Mouse (Mus musculus) adrenal gland (tissue): Measurements from ENCODE around the gene Vash2.

Source experiments
- intact Hi-C: fragments of 180-260 bp; cut with DNase I; formaldehyde crosslinking; loops from one replicate; pipeline ENCODE4 v1.15.1; 2025

Gene Vash2

DNA sequence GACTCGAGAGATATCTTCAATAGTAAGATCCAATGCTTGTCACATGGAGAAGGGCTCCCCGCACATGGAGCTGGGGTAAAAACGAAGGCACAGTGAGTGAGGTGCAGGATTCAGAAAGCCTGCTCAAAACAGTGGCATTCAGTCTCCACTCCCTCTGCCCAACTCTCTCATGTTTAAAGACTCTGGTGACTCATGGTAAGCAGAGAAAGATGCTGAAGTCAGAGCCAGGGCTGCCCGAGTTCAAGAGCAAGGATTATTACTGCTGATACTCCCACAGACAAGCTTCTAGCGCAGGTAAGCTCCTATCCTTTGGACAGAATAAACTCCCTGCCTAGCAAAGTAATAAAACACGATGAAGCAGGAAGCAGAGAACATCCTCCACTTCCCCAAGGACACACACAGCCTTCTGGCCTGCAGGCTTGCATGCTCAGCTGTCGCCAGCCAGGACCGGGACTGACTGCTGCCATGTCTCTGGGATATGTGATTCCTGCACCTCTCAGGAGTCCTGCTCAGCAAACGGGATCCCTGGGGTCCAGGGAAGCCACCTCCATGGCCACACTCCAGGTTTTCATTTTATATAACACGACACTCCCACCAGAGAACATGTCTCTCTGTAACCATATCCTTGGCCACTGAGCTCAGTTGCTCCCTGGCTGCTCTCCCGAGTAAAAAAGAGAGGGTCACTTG is 2.1 kb downstream of the Vash2 start:
- intact Hi-C loops: no loop called here

DNA sequence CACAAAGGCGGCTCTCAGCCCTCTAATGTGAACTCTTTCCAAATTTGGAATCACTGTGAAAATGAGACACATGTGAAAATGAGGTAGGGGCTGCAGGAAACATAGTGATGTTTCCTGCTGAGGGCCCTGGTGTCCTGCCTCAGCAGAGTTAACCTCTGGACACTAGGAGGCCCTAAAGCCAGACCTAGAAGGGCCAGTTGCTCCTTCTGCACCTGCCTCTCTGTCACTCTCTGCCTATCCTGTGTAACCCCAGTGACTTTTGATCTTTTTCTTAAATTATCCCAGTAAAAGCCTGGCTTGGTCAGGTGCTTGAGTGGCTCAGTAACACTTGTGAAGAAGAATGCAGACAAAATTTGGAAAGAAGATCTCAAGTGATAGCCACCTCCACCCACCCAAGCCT is 4.3 kb downstream of the Vash2 start:
- intact Hi-C loops: no loop called here

DNA sequence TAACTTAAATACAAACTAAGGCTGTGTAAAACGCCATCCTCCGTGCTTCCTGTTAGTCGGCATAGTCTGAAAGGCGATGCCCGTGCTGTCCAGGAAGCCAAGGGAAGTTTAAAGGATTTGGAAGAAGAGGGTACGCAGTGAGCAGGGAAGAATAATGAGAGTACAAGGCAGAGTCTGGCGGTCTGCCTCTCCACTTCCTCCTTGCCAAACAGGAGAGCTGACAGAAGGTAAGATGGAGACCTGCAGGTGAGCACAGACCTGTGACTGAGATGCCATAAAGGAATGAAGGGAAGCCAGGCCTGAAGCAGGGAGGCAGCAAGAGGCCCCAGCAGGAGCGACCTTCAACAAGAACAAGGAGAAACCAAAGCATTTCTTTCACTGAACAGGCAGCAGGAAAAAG is 4.9 kb downstream of the Vash2 start:
- intact Hi-C loops: no loop called here

DNA sequence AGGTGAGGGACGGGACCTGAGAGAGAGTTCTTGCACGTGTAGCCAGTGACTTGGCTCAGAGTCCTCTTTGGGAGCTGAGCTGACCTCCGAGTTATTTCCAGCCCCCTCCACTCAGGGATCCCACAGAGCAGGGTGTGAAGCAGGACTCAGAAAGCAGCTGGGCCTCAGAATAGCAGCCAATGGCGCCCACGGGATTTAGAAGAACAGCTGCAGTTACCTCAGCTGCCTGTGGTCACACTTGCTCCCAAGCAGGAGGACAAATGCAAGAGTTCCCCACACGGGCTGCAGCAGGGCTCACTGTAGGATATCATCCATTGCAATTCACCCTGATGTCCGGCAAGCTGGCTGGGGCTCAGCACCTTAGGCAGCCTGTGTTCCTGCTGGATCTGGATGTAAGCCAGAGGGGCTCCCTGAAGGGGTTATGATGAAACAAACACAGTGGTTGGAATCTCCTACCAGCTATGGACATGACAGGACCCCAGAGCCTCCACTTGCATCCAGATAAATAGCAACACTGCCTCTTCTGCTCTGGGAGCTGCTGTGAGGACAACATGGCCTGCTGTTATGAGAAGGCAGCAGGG is 6.4 kb downstream of the Vash2 start:
- intact Hi-C loops: no loop called here

DNA sequence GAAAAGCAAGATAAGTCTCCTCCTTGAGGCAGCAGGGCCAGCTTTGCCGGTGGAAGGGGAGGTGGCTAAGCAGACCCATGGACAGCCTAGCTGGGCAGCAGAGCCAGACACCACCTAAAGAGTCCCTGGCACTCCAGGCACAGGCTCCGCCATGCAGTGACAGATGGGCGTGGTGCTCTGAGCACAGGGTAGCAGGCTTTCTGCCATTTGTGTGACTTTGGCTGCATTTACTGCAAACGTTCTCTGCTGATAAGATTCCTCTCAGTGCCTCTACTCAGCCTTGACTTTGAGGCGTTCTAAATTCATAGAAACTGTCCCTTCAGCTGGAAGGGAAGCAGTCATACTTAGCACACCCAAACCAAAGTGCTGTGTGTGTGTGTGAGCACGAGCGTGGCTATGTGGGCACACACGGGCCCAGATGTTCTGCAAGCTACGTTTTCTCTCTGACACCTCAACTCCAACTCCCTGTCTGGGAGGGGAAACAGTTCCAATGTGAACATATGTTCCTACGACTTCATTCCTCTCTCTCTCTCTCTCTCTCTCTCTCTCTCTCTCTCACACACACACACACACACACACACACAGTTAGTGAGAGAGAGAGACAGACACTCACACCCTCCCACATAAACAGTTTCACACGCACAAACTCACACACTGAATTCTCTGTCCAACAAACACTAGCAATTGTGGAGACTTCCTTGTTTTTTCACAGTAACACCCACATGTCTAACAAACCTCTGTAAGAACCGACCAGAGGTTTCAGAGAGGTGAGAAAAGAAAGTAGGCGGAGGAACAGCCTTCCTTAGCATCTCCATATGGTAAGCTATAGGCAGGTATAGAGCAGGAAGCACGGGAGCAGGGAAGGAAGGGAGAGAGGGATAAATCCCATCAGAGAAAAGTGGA is 7.1 kb downstream of the Vash2 start:
- intact Hi-C loops: no loop called here

DNA sequence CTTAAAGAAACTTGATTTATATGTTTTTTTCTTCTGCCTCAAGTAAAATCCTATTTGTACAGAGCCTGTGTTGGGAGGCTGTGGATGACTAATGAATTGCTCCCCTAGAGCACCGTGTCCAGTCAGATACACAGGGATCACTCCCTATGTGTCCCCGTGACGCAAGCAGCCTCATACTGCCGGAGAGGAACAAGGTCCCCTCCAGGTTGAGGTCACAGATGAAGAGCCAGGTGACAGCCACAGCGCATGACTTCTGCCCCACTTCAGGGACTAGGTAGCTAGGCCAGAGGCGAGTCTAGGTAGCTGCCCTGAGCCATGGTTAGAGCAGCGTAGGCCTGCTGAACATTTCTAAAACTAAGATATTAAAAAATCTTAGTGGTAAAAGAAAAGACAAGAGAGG is 11.1 kb downstream of the Vash2 start:
- intact Hi-C loops: no loop called here

DNA sequence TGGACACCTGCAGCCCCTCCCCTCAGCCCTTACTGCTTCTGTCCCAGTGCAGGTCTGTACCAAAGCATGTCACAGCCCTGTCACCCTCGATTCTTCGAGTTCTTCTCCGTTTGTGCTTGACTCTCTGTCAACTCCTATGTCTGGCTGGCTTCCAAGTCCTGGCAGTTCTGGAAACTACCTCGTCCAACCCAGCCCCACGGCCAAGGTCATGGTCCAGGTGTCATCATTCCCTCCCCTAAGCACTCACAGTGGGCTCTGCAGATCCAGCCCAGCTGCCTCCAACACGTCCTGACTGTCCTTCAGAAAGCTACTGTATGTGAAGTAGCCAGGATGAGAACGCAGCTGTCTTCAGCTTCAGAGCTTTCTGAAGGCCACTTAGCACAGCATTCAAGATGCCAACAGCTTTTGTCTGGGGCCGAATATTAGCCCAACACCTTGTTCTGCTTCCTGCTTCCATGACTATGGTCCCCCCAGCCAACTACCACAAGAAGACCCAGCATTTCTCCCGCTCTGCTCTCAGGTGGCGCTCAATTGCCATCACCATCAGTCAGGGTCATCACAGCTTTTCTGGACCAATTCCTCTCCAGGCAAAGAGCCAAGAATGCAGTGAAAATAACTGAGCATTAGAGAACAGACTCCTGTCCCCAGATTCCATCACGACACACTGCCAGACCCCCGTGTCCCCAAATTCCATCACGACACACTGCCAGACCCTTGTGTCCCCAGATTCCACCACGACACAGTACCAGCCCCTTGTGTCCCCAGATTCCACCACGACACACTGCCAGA is 13.9 kb downstream of the Vash2 start:
- intact Hi-C loops: no loop called here

DNA sequence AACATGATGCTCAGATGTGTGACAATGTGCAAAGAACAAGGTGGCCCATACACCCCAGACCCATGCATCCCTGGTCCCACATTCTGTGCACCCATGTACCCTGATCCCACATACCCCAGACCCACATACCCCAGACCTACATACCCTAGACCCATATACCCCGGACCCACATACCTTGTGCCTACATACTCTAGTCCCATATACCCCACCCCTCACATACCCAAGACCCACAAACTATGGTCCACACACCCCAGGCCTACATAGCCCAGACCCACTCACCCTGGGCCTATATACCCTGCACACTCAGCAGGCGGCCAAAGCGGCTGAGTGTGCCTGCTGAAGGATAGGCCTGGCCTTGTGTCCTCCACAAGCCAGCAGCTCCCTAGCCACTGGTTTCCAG is 16.3 kb downstream of the Vash2 start:
- intact Hi-C loops: no loop called here

DNA sequence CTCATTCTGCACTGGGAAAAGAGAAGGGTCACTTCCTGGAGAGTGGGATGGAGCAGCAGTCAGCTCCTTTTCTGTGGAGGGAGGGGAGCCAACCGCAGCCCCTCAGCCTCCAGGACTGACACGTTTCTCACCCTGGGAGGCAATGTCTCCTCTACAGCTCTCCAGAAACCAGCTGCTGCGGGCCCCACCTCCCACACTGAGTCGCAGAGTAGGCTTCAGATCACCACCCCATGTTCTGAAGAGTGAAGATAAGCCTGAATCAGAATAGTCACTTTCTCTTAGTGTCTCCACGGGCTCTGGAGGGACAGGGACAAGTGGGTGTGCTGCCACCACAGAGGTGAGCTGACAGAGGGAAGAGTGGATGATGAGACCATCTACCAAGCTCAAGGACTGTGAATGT is 20.3 kb downstream of the Vash2 start:
- intact Hi-C loops: no loop called here

DNA sequence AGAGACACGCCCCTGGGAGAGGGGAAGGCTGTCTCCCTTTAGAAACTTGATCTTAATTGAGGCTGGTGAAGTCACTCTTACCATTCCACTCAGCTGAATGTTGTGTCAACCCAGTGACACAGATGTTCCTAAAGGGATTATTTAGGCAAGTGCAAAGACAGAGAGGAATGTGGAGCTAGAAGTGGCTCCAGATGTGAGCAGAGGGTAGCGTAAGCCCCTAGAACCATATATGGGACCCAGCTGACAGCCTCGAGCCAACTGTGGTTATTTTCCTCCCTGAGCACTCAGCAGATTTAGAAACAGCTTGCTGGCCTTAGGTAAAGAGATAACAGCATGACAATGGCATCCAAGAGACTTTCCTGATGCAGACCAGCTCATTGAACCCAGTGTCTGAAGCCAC is 26.1 kb downstream of the Vash2 start:
- intact Hi-C loops: no loop called here

DNA sequence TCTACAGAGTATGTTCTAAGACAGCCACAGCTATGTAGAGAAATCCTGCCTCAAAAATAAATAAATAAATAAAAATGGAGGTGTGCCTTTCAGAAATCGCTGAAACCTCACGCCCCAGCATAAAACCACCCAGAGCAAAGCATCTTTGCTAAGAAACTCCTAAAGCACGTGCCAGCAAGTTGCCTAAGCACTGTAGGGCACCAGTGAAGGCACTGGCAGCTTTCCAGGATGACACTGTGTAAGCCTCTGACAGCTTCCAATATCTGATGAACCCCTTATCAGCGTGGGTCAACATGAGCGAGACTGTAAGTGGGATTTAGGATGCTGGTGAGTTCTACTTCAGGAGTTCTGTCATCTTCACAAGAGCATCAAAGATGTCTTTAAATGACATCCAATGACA is 28.1 kb downstream of the Vash2 start:
- intact Hi-C loops: no loop called here

DNA sequence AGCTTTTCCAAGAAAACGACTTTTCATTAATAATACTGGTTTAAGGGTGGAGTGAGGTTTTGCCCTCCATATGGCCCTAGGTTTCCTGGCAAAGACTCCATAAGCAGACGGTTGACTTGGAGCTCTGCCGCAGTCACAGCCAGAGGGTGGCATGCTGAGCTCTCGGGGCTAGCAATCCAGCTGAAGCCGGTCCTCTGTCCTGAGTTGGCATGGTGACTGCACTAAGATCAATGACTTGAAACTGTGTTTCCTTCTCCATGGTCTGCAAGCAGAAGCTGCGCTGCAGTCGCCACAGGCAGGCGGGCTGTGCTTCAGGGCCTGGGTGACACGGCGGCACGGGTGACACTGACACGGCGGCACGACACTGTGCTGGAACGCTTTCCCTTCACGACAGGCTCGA is 30.2 kb downstream of the Vash2 start:
- intact Hi-C loops: loop anchor here (5.0 kb wide), 2 partner anchors 43 to 328 kb away; no protein-coding TSS in a partner anchor

DNA sequence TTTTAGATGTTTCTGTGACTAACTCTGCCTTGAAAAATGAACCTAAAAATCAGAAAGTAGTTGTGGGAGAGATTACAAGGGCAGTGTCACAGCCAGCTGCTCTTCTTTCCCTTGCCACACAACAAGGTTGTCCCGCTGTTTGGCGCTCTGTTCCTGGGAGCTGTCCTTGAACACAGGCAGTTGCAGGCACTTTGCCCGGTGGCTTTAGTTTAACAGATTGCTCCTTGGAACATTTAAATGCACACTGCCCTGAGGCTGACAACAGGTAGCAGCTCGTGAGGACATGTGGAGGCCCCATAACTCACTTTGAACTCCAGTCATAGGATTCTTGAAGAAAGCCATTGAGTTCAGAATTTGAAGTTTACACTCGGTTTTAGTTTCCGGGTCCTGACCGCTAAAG is 30.7 kb downstream of the Vash2 start:
- intact Hi-C loops: loop anchor here (5.0 kb wide), 2 partner anchors 44 to 329 kb away; no protein-coding TSS in a partner anchor

DNA sequence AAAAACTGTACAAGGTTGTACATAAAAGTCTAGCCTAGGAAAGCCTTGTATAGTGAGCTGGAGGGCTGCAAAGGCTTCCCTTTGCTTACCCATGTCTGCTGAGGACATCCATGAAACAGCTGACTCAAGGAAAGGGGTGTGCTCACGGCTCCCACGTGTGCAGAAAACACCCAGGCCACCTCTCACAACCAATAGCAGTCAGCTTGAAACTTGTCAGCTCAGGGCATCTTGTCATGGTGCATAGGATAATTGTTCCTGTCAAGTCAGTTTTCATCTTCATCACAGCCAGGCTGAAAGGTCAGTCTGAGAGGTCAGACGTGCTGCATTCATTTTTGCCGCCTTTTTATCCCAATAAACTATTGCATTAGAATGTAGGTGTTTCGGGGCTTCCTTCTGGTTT is 31.1 kb downstream of the Vash2 start:
- intact Hi-C loops: loop anchor here (5.0 kb wide), 2 partner anchors 44 to 329 kb away; no protein-coding TSS in a partner anchor

DNA sequence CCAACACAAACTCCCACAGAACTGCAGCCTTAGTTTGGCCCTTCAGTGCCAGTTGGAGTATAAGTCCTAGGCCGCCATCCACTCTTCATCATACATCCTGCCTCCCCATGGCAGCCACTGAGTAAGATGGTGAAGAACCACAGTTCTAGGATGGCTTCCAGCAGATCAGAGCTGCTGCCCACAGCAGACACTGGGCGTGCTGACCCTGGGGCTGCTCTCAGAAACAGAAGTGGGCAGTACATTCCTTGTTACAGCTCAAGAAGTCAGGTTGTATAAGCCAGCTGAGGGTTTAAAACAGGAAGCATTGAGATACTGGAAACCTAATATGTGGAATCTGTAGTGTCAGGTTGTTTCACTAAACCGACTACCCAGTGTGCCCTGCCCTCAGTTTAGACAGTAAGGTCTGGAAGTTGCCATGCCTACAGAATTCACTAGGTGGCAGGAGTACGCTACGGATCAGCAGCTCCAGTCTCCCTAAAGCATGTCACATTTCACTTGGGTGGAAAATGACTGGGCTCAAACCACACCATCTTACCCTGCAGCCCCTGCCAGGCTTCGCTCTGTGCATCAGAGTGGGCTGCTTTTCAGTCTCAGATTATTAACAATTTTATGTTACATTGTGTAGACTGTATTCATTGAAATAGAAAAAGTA is 34.9 kb downstream of the Vash2 start:
- intact Hi-C loops: loop anchor here (2.0 kb wide), 1 partner anchor 131 kb away; no protein-coding TSS in a partner anchor

DNA sequence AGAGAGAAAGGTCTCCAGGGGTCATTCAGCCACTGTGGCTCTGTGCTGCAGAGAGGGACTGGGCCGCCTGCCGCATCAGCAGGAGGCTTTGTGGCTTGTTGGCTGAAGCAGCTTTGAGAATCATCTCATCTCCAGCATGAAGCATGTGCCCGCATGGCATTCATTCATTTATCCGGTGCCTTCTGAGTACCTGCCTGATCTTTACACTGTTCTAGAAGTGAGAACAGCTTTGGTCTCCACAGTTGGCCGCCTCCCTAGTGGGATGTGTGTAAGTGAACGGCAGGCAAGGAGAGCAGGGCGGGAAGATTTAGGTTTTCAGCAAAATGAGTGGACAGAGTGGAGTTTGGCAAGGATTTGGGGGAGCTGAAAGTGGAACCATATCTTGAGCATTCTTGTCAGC is 39.3 kb downstream of the Vash2 start:
- intact Hi-C loops: no loop called here

DNA sequence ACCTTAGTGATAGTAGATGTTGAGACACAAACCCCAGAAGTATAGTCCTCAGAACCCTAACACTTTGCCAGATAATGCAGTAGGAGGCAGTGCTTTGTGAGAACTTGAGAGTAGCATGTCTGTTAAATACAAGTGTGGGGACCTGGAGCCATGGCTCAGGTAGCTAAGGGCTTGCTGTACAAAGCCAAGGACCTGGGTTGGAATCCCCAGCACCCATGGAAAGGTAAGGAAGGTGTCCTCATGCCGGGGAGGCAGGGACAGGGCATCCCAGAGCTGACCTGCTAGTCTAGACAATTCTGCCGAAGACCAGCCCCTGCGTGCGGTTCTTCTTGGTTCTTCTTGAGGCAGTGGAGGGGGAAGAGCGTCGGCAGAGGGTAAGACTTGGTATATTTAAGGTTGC is 48.9 kb downstream of the Vash2 start:
- intact Hi-C loops: no loop called here

DNA sequence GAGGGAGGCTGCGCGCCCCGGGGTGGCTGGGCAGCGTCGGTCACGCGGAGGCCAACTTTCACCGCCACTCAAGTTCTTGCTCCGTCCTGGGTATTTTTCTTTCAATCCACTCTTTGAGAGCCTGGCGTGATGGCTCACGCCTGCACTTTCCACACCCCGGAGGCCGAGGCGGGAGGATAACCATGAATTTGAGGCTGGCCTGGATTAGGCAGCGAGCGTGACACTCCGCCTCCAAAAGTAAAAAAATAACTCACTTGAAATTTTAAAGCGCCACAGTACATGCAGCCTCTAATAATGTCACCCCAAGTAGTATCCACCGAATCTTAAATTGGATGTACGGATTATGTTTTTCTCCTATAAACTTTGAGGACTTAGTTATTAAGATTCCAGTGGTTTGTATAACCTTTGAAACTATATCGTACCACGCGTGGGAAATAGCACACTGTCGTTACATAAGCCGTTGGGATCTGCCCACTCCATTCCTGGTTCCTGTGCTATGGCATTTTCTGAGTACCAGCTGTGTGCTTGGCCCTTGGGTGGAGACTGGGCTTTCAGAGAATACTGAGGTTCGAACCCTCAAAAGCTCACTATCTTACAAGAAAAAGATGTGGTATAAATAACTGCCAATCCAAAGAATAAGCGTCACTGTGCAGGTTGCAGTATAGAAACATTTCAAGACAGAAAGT is 49.9 kb downstream of the Vash2 start:
- intact Hi-C loops: no loop called here

DNA sequence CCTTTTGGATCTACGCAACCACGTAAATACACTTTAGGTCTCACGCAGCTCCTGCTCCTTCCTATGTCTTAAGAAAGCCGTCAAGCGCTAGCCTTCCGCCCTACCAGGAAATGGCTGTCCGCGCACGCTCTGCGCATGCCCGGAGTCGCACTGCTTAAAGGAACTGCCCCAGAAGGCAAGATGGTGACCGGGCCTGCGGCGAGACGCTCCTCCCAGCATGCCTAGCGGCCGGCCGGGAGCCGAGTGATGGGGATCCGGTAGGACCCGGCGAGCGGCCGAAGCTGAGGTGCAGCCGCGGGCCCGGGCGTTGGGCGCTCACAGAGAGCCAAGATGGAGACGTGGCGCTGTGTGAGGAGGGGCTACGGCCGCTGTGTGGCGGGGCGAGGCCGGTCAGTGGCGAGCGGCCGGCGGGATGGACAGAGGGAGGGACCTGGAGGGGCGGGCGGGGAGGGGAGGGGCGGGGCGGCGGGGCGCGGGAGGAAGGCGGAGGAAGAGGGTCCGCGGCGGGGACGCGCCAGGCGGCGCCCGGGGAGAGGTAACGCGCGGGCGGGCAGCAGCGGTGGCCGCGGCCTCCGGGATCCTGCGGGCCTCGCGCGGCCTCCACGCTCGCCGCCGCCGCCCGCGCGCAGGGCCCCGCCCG is 50.6 kb downstream of the Vash2 start:
- intact Hi-C loops: no loop called here
